Mouse (Mus musculus) myocyte (in vitro differentiated cells): ENCODE results near the gene Klk4. TPM values are rescaled to one million over a fixed set of nuclear protein-coding genes. Genes with fewer than 3 reads are reported as not detected.

Experiments
- H3K27me3 ChIP-seq: one replicate; pipeline ENCODE4 v1.6.1; 2011; ENCODE audit not compliant: control insufficient read depth, insufficient read depth, insufficient read length
- H3K36me3 ChIP-seq: one replicate; pipeline ENCODE4 v1.6.1; 2011; ENCODE audit not compliant: control insufficient read depth, insufficient read depth
- H3K4me2 ChIP-seq: one replicate; pipeline ENCODE4 v1.6.1; 2011; ENCODE audit warnings: low read depth, control low read depth
- H3K4me3 ChIP-seq: one replicate; pipeline ENCODE4 v1.5.1; 2011; ENCODE audit warnings: mild to moderate bottlenecking, control low read depth, moderate library complexity
- H3K79me2 ChIP-seq: one replicate; pipeline ENCODE4 v1.6.1; 2011; ENCODE audit not compliant: control insufficient read depth, insufficient read depth
- H3ac ChIP-seq: one replicate; pipeline ENCODE4 v1.6.1; 2011; ENCODE audit not compliant: control insufficient read depth, insufficient read length
- CEBPB ChIP-seq: IDR thresholded peaks from 2 replicates; pipeline ENCODE4 v1.6.1; 2011; ENCODE audit warnings: mild to moderate bottlenecking, moderate library complexity; ENCODE audit not compliant: poor library complexity, insufficient read depth, severe bottlenecking
- E2F4 ChIP-seq: IDR thresholded peaks from one replicate; pipeline ENCODE4 v1.6.1; 2011; ENCODE audit warnings: mild to moderate bottlenecking, control low read depth, moderate library complexity; ENCODE audit not compliant: insufficient read depth
- MAX ChIP-seq: IDR thresholded peaks from one replicate; pipeline ENCODE4 v1.6.1; 2011; ENCODE audit warnings: low read depth, mild to moderate bottlenecking, control low read depth
- MYOD1 ChIP-seq, 3 experiments: IDR thresholded peaks; one replicate each; pipeline ENCODE4 v1.6.1; 2011; ENCODE audit warnings: control low read depth in 2 of 3, low read depth in 2 of 3, mild to moderate bottlenecking in 2 of 3, moderate library complexity in 1 of 3; ENCODE audit not compliant: insufficient read length in 2 of 3, control insufficient read depth in 1 of 3
- MYOG ChIP-seq, 3 experiments: IDR thresholded peaks; one replicate each; pipeline ENCODE4 v1.6.1; 2011; ENCODE audit warnings: control low read depth in 2 of 3, low read depth in 2 of 3, mild to moderate bottlenecking in 2 of 3; ENCODE audit not compliant: insufficient read length in 2 of 3, control insufficient read depth in 1 of 3, insufficient read depth in 1 of 3
- POLR2A ChIP-seq: IDR thresholded peaks from one replicate; pipeline ENCODE4 v1.6.1; 2011; ENCODE audit warnings: low read depth, mild to moderate bottlenecking, control low read depth, moderate library complexity; ENCODE audit not compliant: insufficient read length
- POLR2AphosphoS2 ChIP-seq: IDR thresholded peaks from one replicate; pipeline ENCODE4 v1.6.1; 2011; ENCODE audit warnings: low read depth, control low read depth; ENCODE audit not compliant: insufficient read length
- REST ChIP-seq: IDR thresholded peaks from one replicate; pipeline ENCODE4 v1.6.1; 2011; ENCODE audit warnings: mild to moderate bottlenecking, control low read depth, moderate library complexity; ENCODE audit not compliant: insufficient read depth, insufficient read length
- SRF ChIP-seq: IDR thresholded peaks from one replicate; pipeline ENCODE4 v1.6.1; 2011; ENCODE audit warnings: low read depth; ENCODE audit not compliant: control insufficient read depth, insufficient read length
- TCF12 ChIP-seq: IDR thresholded peaks from one replicate; pipeline ENCODE4 v1.6.1; 2011; ENCODE audit warnings: mild to moderate bottlenecking, control low read depth; ENCODE audit not compliant: poor library complexity, insufficient read depth, severe bottlenecking
- TCF3 ChIP-seq: IDR thresholded peaks from one replicate; pipeline ENCODE4 v1.6.1; 2011; ENCODE audit warnings: low read depth, control low read depth; ENCODE audit not compliant: insufficient read length
- USF1 ChIP-seq: IDR thresholded peaks from one replicate; pipeline ENCODE4 v1.6.1; 2011; ENCODE audit warnings: low read depth, mild to moderate bottlenecking, control low read depth, moderate library complexity
- polyA plus RNA-seq: library from polyadenylated mRNA; unstranded; fragments of >200 nt; fragmentation: generic; extraction: Trizol; gene quantifications from one replicate; pipeline ENCODE4 v1.2.1, GENCODE M21; 2012; ENCODE audit warnings: missing spikeins

Klk4 gene
- polyA plus RNA-seq: 0.22 TPM

GRCm38 (mm10) chr7:43880912-43881311, at the start of gene Klk4:
Gene Klk4 (plus strand): TSS chr7:43881160.
- Histone ChIP-seq H3K27me3 (no peaks in the 10 kb centered on the region), H3K79me2 (no peaks in the 10 kb centered on the region), H3K36me3 (no peaks in the 10 kb centered on the region), H3ac (no peak within 1 kb of the TSS), H3K4me3 (no peak within 1 kb of the TSS), H3K4me2 (no peak within 1 kb of the TSS)
- TF ChIP-seq USF1: no peak
- no peak for TF ChIP-seq TCF12
- TF ChIP-seq MYOD1 (IDR thresholded peaks at IDR 0.05; ENCODE audit: control insufficient read depth in 1 of 3, insufficient read length in 2 of 3, low read depth in 2 of 3): no peak
- no peak for TF ChIP-seq TCF3
- TF ChIP-seq POLR2A: no peak

DNA sequence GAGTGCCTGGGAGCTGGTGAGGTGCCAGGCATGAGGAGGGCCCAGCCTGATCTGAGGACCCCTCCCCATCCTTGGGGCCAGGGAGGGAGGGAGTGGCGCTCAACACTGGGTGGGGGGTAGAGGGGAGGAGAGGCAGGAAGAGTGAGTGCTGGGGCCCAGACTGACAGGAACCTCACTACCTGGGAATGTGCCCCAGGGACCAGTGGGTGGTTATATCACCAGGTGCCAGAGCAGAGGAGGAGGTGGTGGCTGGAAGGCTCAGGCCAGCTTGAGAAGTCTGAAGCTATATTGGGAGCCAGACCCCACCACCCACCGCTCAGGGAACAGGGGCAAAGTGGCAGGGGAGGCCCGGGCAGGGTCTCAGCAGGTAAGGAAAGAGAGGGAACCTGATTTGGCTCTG, 39.3 kb upstream of the Klk4 start, which contains the start of gene Klk5:
Klk5 (plus strand) TSS at position 271 of the 400 bp plus-strand sequence.
- H3K79me2 ChIP-seq: no peaks in the 10 kb centered on the region
- no peak within 1 kb of the TSS for H3K4me3 ChIP-seq
- H3K4me2 ChIP-seq: no peak within 1 kb of the TSS
- H3ac ChIP-seq: no peak within 1 kb of the TSS
- TF ChIP-seq CEBPB (no peak), TCF12 (no peak), USF1 (no peak), MAX (no peak), TCF3 (no peak), REST (no peak), POLR2A (no peak), MYOG (IDR thresholded peaks at IDR 0.05; ENCODE audit: control insufficient read depth in 1 of 3, insufficient read depth in 1 of 3, insufficient read length in 2 of 3, low read depth in 2 of 3) (no peak), MYOD1 (IDR thresholded peaks at IDR 0.05; ENCODE audit: control insufficient read depth in 1 of 3, insufficient read length in 2 of 3, low read depth in 2 of 3) (no peak), POLR2AphosphoS2 (no peak), E2F4 (no peak)
- H3K27me3 ChIP-seq: no peaks in the 10 kb centered on the region
- H3K36me3 ChIP-seq: no peaks in the 10 kb centered on the region

- no peaks in the 10 kb centered on the region for H3K79me2 ChIP-seq
- H3K4me2 ChIP-seq: no peak overlapping the region
- TF ChIP-seq MYOG (IDR thresholded peaks at IDR 0.05; ENCODE audit: control insufficient read depth in 1 of 3, insufficient read depth in 1 of 3, insufficient read length in 2 of 3, low read depth in 2 of 3): no peak
- TF ChIP-seq SRF: no peak
- TF ChIP-seq E2F4: no peak
- no peak for TF ChIP-seq TCF12
- TF ChIP-seq MYOD1 (IDR thresholded peaks at IDR 0.05; ENCODE audit: control insufficient read depth in 1 of 3, insufficient read length in 2 of 3, low read depth in 2 of 3): no peak
- no peak overlapping the region for H3ac ChIP-seq
- H3K27me3 ChIP-seq: no peaks in the 10 kb centered on the region
- H3K36me3 ChIP-seq: no peaks in the 10 kb centered on the region
- H3K4me3 ChIP-seq: no peak overlapping the region
These were observed 37.2 kb upstream of the Klk4 start for GRCm38 (mm10) chr7:43843801-43844200.

DNA sequence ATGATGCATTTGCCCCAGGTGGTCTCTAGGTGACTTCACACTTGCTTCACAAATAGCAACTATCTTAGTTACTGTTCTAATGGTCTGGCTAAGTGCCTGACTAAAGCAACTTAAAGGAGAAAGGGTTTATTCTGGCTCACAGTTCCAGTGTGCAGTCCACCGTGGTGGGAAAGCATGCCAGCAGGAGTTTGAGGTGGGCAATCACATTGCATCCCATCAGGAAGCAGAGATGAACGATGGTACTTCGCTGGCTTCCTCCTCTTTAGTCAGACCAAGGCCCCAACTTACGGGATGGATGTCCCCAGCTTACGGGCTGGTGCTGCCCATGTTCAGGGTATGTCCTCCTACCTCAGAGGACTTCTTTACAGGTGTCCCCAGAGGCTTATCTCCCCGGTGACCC, 29.3 kb upstream of the Klk4 start:
- Histone ChIP-seq H3K4me2 (no peak overlapping the region), H3K4me3 (no peak overlapping the region), H3K27me3 (no peaks in the 10 kb centered on the region), H3K36me3 (no peaks in the 10 kb centered on the region), H3ac (no peak overlapping the region), H3K79me2 (no peaks in the 10 kb centered on the region)
- no peak for TF ChIP-seq TCF3
- no peak for TF ChIP-seq TCF12

DNA sequence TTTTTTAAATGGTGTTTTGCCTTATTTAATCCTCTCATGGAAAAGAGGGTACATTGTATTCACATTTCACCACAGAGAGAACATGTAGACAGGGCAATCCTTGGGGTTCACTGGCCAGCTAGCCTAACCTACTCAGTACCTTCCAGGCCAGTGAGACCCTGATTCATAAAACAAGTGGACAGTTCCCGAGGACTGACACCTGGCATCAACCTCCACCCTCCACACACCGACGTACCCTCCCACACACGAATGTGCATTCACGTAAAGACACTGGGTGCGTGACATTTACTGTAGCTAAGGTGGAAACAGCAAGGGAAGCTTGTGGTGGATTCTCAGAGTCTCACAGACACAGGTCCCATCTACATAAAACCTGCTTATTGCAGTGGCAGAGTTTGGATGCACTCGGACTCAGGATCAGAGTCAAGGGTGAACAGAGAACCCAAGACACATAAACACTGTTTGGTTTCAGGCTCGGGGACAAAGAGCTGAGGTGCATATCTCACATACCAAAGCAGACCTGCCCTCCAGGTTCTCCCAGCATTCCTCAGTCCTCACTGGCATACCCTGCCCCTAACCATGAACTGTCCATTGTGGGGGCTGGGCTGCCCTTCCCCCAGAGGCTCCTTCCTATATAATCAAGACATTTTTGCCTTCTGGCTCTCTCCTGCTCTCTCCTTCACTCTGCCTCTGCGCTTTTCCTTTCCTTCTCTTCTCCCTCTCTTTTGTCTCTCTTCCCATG, 26.1 kb upstream of the Klk4 start:
- H3K27me3 ChIP-seq: no peaks in the 10 kb centered on the region
- TF ChIP-seq POLR2AphosphoS2 (no peak), SRF (no peak)
- H3K4me2 ChIP-seq: no peak overlapping the region
- no peaks in the 10 kb centered on the region for H3K36me3 ChIP-seq
- no peak overlapping the region for H3K4me3 ChIP-seq
- H3ac ChIP-seq: no peak overlapping the region
- no peaks in the 10 kb centered on the region for H3K79me2 ChIP-seq

DNA sequence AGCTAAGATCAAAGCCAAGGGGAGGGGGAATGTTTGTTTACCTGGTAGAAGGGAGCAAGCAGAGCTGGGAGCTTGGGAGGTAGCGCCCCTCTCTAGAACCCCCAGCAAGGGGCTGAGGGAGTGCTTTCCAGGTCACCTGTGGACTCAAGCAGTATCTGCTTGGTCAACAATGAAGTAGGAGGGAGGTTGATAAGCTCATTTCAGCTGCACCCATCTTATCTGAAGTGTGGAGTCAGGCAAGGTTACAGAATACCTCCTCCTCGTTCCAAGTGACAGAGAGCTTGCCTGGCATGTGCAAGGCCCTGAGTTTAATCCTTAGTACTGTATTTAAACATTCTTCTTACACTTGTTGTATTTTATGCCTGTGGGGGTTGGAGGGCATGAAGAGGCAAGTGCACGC, 25.3 kb upstream of the Klk4 start:
- TF ChIP-seq TCF3: no peak
- no peak for TF ChIP-seq MYOD1 (IDR thresholded peaks at IDR 0.05; ENCODE audit: control insufficient read depth in 1 of 3, insufficient read length in 2 of 3, low read depth in 2 of 3)
- no peak for TF ChIP-seq MAX
- TF ChIP-seq POLR2AphosphoS2: no peak
- TF ChIP-seq E2F4: no peak
- TF ChIP-seq USF1: no peak
- no peak for TF ChIP-seq CEBPB
- TF ChIP-seq POLR2A: no peak
- TF ChIP-seq TCF12: no peak
- TF ChIP-seq SRF: no peak
- TF ChIP-seq MYOG (IDR thresholded peaks at IDR 0.05; ENCODE audit: control insufficient read depth in 1 of 3, insufficient read depth in 1 of 3, insufficient read length in 2 of 3, low read depth in 2 of 3): no peak
- no peak for TF ChIP-seq REST

More for the DNA sequence above, 25.3 kb upstream of the Klk4 start:
- Histone ChIP-seq H3K79me2 (no peaks in the 10 kb centered on the region), H3K36me3 (no peaks in the 10 kb centered on the region), H3ac (no peak overlapping the region), H3K4me2 (no peak overlapping the region), H3K27me3 (no peaks in the 10 kb centered on the region), H3K4me3 (no peak overlapping the region)
